Mouse (Mus musculus) spleen, adult 18-20 months (tissue): ENCODE results near the gene Sspn.
A peak's percentile ranks its signal among the peaks of the same experiment; 100 is the strongest.

ENCODE experiments used
- DNase-seq, 2 experiments: peaks; one replicate each; pipeline ENCODE4 v3.0.0; 2022; ENCODE audit warnings: mixed read lengths in 2 of 2

Gene Sspn

GRCm38 (mm10) chr6:145977771-145978450, 46.5 kb downstream of the Sspn start:
- DNase-seq = no peak

- DNase-seq = no peak
Observed at GRCm38 (mm10) chr6:145981074-145981473, 49.6 kb downstream of the Sspn start.

- no peak for DNase-seq
Observed at GRCm38 (mm10) chr6:145982335-145982734, 50.9 kb downstream of the Sspn start.

GRCm38 (mm10) chr6:145990578-145990977, 59.1 kb downstream of the Sspn start:
- DNase-seq = no peak

- peak in 1 of 2 experiments; percentile 19 for DNase-seq
Observed at GRCm38 (mm10) chr6:145992526-145992925, 61.1 kb downstream of the Sspn start.

GRCm38 (mm10) chr6:145992985-145993384, 61.5 kb downstream of the Sspn start:
- peak in 1 of 2 experiments; percentile 25 for DNase-seq

GRCm38 (mm10) chr6:145998314-145999007, 67.0 kb downstream of the Sspn start:
- no peak for DNase-seq

- no peak for DNase-seq
Observed at GRCm38 (mm10) chr6:146000767-146001166, 69.3 kb downstream of the Sspn start.

GRCm38 (mm10) chr6:146001396-146002191, 70.2 kb downstream of the Sspn start:
- DNase-seq = no peak

GRCm38 (mm10) chr6:146004174-146004601, 72.7 kb downstream of the Sspn start:
- no peak for DNase-seq

GRCm38 (mm10) chr6:146005129-146005886, 73.9 kb downstream of the Sspn start:
- DNase-seq = no peak

GRCm38 (mm10) chr6:146005935-146006564, 74.6 kb downstream of the Sspn start:
- no peak for DNase-seq

GRCm38 (mm10) chr6:146006753-146007152, 75.3 kb downstream of the Sspn start:
- DNase-seq = no peak

GRCm38 (mm10) chr6:146008450-146008981, 77.1 kb downstream of the Sspn start:
- DNase-seq = no peak

GRCm38 (mm10) chr6:146009163-146009915, 77.9 kb downstream of the Sspn start:
- DNase-seq = no peak

GRCm38 (mm10) chr6:146010093-146010764, 78.8 kb downstream of the Sspn start:
- no peak for DNase-seq

- no peak for DNase-seq
Observed at GRCm38 (mm10) chr6:146014312-146014711, 82.9 kb downstream of the Sspn start.
